Mouse (Mus musculus) heart, postnatal 10 days (tissue): ENCODE measurements at regions not wholly inside any gene's neighbourhood (a gene's known extent, or its start where the extent isn't known, plus 50 kb on each side); places are given as distances from the start of the nearest gene placed in this dataset.
A peak's percentile ranks its signal among the peaks of the same experiment; 100 is the strongest.

Experiments used
- DNase-seq, 2 experiments: peaks; one replicate each; pipeline ENCODE4 v3.0.0; 2021
- intact Hi-C: fragments of 180-260 bp; cut with DNase I; formaldehyde crosslinking; loops from one replicate; pipeline ENCODE4 v1.15.1; 2025

DNA sequence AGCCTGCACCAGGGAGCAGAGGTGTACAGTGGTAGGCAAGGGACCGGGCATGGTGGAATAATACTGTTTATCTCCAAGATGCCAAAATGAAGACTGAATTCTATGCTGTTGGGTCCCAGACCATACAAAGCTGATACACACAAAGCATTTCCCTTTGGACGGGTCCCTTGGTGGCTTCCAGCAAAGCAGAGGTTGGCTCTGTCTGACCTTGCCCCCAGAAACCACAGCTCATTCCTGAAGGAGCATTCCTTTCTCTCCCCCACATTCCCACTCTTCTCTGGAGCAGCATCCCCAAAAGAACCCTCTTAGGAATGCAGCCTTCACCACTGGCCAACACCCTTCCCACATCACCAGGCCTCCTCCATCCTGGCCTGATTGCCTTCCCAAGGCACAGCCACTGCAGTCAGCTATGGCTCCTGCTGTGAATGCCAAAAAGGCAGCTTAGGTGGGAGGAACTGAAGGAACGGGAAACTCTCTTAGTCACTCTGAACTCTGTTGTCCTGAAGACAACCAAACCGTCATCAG, 212.4 kb upstream of the Dio3 start:
- intact Hi-C loops, result no loop called here
- no peak for DNase-seq

DNA sequence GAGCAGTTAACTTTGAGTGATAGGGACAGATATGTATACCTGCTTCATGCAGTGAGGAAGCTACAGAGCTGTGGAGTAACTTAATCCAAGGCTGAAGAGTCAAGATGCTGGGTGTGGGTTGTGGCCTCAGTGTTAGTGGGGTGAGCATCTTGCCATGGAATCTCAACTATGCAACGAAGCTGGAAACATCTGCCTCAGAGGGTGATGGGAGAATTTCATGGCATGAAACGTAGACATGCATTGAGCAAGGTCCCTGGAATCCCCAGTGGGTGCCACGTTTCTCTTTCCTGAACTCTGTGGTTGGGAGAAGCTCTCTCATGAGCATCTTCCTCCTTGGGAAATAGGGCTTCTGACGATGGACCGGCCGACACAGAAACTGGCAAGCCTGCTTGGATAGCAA, 208.4 kb upstream of the Dio3 start:
- no peak for DNase-seq
- intact Hi-C loops, result no loop called here

- no peak for DNase-seq
- intact Hi-C loops, result no loop called here
These were observed 207.0 kb upstream of the Dio3 start for GRCm38 (mm10) chr12:110071823-110072222.

- intact Hi-C loops, result no loop called here
- no peak for DNase-seq
These were observed 203.9 kb upstream of the Dio3 start for GRCm38 (mm10) chr12:110074921-110075320.

- no peak for DNase-seq
- intact Hi-C loops, result no loop called here
These were observed 201.5 kb upstream of the Dio3 start for GRCm38 (mm10) chr12:110077211-110077884.

DNA sequence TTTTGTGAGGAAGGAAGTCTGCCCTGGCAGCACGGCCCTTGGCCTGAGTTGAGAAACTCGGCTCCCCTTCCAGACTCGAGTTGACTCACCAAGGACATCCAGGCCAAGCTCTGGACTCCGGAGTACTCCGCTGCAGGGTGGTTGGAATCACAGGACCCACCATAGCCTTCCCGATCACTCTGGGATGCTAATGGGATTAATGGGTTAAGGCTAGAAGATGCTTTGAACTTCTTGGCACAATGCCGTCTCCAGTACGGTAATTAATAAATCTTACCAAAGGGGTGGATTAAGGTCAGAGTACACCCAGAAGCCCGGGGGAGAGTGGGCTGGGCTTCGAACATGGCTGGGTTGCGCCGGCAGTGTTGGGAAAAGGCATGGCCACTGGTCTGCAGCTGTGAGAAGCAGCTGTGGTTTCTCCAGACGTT, 200.8 kb upstream of the Dio3 start:
- intact Hi-C loops, result no loop called here
- DNase-seq, result peak; percentile 73 to 76

- intact Hi-C loops, result no loop called here
- no peak for DNase-seq
These were observed 196.8 kb upstream of the Dio3 start for GRCm38 (mm10) chr12:110081831-110082615.

DNA sequence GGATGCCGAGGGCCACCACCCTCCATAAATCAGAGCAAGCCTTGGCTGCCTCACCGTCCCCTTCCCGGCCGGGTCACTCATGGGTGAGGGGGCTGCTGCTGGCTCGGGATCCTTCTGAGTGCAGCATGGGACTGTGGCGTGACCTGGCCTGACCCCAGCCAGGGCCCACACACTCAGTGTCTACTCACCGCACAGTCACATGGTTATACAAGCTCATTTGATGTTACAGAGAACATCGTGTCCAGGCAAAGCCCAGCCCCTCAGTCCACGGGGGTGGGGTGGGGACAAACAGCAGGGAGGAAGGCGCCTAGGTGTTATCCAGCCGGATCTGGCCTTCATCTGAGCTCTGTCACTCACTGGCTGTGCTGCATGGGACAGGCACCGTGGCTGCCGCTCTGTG, 195.9 kb upstream of the Dio3 start:
- intact Hi-C loops, result no loop called here

GRCm38 (mm10) chr12:110083471-110083870, 195.4 kb upstream of the Dio3 start:
- intact Hi-C loops, result no loop called here
- DNase-seq, result no peak

More for the DNA sequence above, 195.9 kb upstream of the Dio3 start:
- no peak for DNase-seq

GRCm38 (mm10) chr12:110086921-110087320, 191.9 kb upstream of the Dio3 start:
- DNase-seq, result no peak
- intact Hi-C loops, result no loop called here

DNA sequence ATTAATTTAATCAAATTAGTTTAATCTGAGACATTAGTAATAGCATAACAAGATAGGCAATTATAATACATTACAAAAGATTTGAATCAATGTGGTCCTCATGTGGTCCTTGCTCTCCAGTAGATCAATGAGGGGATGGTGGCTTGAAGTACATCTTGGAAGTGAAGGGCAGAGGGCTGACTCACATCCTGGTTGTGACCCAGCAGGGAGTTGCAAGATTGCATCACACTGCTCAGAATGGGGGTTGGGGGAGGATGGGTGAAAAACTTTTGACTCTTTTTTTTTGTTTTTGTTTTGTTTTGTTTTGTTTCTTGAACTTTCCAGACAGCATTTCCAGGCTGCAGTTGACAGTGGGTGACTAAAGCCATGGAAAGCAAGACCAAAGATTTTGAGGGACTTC, 191.1 kb upstream of the Dio3 start:
- intact Hi-C loops, result no loop called here
- DNase-seq, result peak; percentile 36 to 41

DNA sequence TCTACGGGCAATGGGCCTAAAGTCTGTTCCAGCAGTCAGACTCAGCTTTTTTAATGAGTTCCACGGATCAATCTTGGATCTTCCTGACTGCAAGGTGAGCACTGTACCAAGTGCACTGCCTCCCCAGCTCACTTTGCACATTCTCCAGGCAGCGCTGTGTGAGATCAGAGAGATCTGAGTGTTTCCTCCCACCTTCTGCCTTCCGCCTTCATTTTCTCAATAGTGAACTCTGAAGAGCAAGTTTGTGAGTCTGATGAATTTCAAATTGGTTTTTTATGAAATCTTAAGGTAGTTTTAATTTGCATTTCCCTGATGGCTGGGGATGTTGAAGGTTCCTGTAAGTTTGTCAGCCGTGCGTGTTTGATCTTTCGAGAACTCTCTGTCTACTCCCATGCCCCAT, 176.7 kb upstream of the Dio3 start:
- intact Hi-C loops, result no loop called here
- DNase-seq, result no peak

- peak; percentile 62 to 73 for DNase-seq
These were observed 166.7 kb upstream of the Dio3 start for GRCm38 (mm10) chr12:110112051-110112722.

DNA sequence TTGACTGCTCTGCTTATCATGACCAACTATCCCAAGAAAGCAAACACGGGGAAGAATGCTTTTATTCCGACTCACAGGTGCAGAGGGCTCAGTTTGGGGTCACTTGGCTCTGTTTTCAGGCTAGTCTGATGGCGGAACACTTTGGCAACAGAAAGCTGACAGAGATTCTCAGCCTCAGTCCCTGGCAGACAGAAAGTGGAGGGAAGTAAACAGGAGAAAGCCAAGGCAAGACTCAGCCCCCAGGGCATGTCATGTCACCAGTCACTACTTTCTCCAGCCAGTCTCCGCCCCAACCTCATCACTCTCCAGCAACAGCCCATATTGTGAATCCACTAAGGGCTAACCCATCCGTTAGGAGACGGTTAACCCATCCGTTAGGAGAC, 166.2 kb upstream of the Dio3 start:
- intact Hi-C loops, result no loop called here
- peak; percentile 55 to 57 for DNase-seq

More at GRCm38 (mm10) chr12:110112051-110112722, 166.7 kb upstream of the Dio3 start:
- intact Hi-C loops, result no loop called here

DNA sequence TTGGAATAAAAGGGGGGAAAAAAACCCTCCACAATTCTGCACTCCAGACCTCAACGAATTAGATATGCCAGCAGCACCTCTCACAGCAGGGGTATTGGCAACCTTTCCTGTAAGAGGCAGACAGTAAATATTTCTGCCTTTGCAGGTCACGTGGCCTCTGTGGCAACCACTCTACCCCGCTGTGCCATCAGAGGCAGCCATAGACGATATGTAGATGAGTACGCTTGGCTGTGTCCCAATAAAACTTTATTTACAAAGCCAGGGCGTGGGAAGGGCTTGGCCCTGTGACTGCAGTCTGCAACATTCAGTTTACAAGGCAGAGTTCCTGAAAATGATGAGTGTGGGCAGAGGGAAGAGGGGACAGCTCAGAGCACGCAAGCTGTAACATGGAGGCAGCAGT, 158.7 kb upstream of the Dio3 start:
- intact Hi-C loops, result no loop called here
- no peak for DNase-seq

DNA sequence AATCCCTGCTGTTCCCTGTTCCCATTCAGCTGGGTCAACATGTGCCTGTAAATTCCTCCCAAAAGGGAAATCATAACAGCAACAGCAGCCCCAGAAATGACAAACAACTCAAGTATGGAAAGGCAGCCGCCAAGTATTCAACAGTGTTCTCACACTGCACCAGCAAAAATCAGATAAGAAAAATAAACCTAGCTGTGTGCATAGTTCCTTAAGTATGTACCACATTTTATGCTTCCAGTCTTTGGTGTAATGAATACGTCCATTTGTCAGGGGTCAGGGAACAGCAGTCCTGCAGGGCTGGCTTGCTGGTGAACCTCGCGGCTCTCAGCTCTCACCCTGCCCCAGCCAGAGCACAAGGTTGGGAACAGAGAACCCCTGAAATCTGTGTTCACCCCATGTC, 155.9 kb upstream of the Dio3 start:
- intact Hi-C loops, result no loop called here
- DNase-seq, result peak; percentile 7 to 29

- intact Hi-C loops, result no loop called here
- DNase-seq, result no peak
These were observed 152.3 kb upstream of the Dio3 start for GRCm38 (mm10) chr12:110126525-110126924.

DNA sequence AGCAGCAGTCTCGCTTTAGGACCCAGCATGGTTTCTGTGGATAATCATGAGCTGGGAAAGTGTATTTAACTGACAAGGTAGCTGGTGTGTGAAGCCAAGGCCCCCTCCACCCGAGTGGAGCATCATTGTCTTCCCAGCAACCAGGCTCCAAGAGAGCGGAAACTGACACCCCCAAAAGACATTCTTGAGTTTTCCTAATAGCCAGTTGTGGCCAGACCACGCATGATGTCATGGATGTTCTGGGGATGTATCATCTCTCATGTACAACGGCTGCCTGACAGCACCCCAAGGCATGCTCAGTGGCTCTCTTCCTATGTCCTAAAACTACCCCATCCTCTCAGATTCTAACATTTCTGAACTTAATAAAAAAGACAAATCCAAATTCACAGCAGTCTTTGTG, 133.5 kb upstream of the Dio3 start:
- DNase-seq, result no peak
- intact Hi-C loops, result no loop called here

- no peak for DNase-seq
- intact Hi-C loops, result no loop called here
These were observed 124.5 kb upstream of the Dio3 start for GRCm38 (mm10) chr12:110154225-110154962.

DNA sequence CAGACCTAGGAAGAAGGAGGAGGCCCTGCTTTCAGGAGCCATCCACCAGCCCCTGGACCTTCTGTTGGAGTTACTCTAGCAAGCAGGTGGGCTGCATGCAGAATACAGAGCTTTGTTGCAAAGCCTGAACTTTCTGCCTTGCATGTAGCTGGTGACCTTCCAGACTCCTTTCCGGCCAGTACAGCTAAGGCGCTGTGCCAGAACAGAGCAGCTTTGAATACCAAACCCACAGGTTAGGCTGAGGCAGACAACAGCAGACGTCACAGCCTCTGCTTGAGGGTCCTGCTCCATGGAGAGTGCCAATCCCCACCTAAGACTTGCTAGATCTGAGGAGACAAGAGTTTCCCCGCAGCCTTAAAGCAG, 123.9 kb upstream of the Dio3 start:
- DNase-seq, result peak in 1 of 2 experiments; percentile 8
- intact Hi-C loops, result no loop called here

DNA sequence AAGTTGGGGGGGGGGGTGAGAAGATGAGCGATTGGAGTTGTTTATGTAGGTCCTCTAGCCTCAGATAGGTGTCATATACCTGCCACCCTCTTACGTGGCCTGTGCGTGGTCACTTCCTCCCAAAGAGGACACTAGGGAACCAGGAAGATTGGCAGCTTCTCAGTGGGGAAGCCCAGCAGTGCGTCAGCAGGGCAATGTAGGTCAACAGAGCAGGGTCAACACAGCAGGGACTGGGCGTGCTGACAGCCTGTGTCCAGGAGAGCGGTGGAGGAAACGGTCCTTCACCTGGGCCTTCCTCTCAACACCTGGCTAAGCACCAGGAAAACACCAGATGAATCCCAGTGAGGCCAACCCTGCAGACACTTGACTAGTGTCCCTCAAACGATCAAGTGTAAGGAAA, 122.4 kb upstream of the Dio3 start:
- intact Hi-C loops, result no loop called here
- DNase-seq, result no peak
